Mouse (Mus musculus) bone marrow, adult 2 months (tissue): ENCODE results near the gene Cd82.

Experiments
- CTCF ChIP-seq: fragments of 200-500 bp; IDR thresholded peaks from 2 replicates; pipeline ENCODE4 v1.5.1; 2011; ENCODE audit warnings: low read length, control low read depth; ENCODE audit not compliant: control insufficient read depth, insufficient read depth
- POLR2A ChIP-seq: fragments of 200-500 bp; IDR thresholded peaks from 2 replicates; pipeline ENCODE4 v1.6.1; 2011; ENCODE audit warnings: low read depth, mild to moderate bottlenecking, control low read depth, low read length, borderline replicate concordance; ENCODE audit not compliant: control insufficient read depth

DNA sequence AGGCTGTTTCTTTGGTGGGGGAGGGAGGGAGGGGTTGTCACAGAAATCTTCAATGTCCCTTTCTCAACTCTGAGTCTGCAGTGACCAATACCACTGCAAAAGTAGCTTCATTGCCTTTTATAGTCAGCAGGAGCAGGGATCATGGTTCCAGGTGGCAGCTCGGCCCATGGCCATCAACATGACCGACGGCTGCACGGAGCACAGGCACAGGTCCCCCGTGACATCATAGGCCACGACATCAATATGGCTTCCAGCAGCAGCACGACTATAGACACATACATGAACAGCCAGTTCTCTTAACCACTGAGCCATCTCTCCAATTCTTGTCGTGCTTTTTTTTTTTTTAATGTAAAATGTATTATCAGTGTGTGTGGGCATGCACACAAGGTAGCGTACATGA is 48.8 kb downstream of the Cd82 start:
- TF ChIP-seq POLR2A, result no peak
- no peak for TF ChIP-seq CTCF
